Mouse (Mus musculus) forebrain, embryonic 11.5 days (tissue): ENCODE results near the gene Il23r. TPM values are rescaled to one million over a fixed set of nuclear protein-coding genes. Genes with fewer than 3 reads are reported as not detected.

Experiments
- ATAC-seq: fragments of 200-750 bp; cut with Nextera tagmentation; replicated peaks from 2 replicates; pipeline ENCODE4 v1.8.0; 2017; ENCODE audit warnings: moderate TSS enrichment; ENCODE audit not compliant: low FRiP score
- DNase-seq: peaks from one replicate; pipeline ENCODE4 v3.0.0-alpha.2; 2017; ENCODE audit warnings: low spot score
- H3K27ac ChIP-seq: fragments of 300-500 bp; sonication (generic); 2 replicates; pipeline ENCODE4 v1.5.1; 2014; ENCODE audit warnings: low read depth, low read length
- H3K27me3 ChIP-seq: fragments of 300-500 bp; sonication (generic); 2 replicates; pipeline ENCODE4 v1.6.1; 2014; ENCODE audit warnings: mild to moderate bottlenecking, low read length, mixed read lengths; ENCODE audit not compliant: control insufficient read depth, insufficient read depth
- H3K36me3 ChIP-seq: fragments of 300-500 bp; sonication (generic); 2 replicates; pipeline ENCODE4 v1.6.1; 2014; ENCODE audit warnings: mild to moderate bottlenecking, low read length, moderate library complexity, mixed read lengths; ENCODE audit not compliant: control insufficient read depth, insufficient read depth
- H3K4me1 ChIP-seq: fragments of 300-500 bp; sonication (generic); replicated peaks from 2 replicates; pipeline ENCODE4 v1.6.1; 2014; ENCODE audit warnings: low read length, mixed read lengths; ENCODE audit not compliant: control insufficient read depth, insufficient read depth
- H3K4me2 ChIP-seq: fragments of 300-500 bp; sonication (generic); 2 replicates; pipeline ENCODE4 v1.6.1; 2014; ENCODE audit warnings: low read depth, mild to moderate bottlenecking, low read length, moderate library complexity, mixed read lengths; ENCODE audit not compliant: severe bottlenecking
- H3K4me3 ChIP-seq: fragments of 300-500 bp; sonication (generic); 2 replicates; pipeline ENCODE4 v1.5.1; 2014; ENCODE audit warnings: low read depth, low read length
- H3K9ac ChIP-seq: fragments of 300-500 bp; sonication (generic); 2 replicates; pipeline ENCODE4 v1.6.1; 2014; ENCODE audit warnings: low read length
- H3K9me3 ChIP-seq: fragments of 300-500 bp; sonication (generic); 2 replicates; pipeline ENCODE4 v1.6.1; 2016; ENCODE audit warnings: low read length, mixed read lengths; ENCODE audit not compliant: control insufficient read depth
- WGBS: fragments of 180-500 bp; shearing (Covaris S2); extraction: QIAGEN DNeasy Blood & Tissue Kit; methylation state at CpG from one replicate; pipeline ENCODE4 v1.1.7; 2014; 5-methylcytosine and 5-hydroxymethylcytosine counted together
- polyA plus RNA-seq: library from polyadenylated mRNA; unstranded; fragments of >200 nt; fragmentation: Nextera tagmentation; extraction: Ambion mirVana; gene quantifications from 2 replicates; pipeline ENCODE4 v1.2.1, GENCODE M21; 2014

The Il23r gene
- polyA plus RNA-seq, 1 experiment from 2014 or later = not detected

DNA sequence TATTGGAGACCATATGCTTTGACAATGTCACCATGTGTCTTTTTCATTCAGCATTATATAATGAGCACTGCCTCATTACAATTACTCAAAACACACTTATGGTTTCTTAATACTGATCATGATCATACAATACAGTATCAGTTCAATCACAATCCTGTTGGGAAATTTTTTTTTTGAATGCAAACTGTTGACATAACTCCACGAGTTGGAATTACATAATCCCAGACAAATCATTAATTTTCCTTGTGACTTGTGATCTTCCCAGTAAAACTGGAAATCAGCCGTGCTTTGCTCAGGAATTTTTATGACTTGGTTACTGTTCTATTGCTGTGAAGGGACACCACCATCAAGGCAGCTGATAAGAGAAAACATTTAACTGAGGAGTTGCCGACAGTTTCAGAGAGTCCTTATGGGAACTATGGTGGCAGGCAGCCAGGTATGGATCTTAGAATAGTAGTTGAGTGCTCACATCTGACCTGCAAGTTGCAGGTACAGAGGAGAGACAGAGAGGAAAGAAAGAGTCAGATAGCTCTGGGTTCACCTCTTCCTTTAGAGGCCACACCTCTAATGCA, 53.8 kb downstream of the Il23r start:
- H3K4me3 ChIP-seq = no peak overlapping the region
- H3K9ac ChIP-seq = no peak overlapping the region
- H3K36me3 ChIP-seq = no peaks in the 10 kb centered on the region
- no peak overlapping the region for H3K27ac ChIP-seq
- DNase-seq (no peak), ATAC-seq (no peak)
- H3K4me1 ChIP-seq = no peaks in the 10 kb centered on the region
- H3K9me3 ChIP-seq = no peaks in the 10 kb centered on the region
- no peak overlapping the region for H3K4me2 ChIP-seq
- H3K27me3 ChIP-seq = no peaks in the 10 kb centered on the region
- WGBS = 88% methylated on average over 3 of the region's 3 CpGs

- H3K4me1 ChIP-seq = no peaks in the 10 kb centered on the region
- no peak overlapping the region for H3K27ac ChIP-seq
- H3K9ac ChIP-seq = no peak overlapping the region
- H3K4me3 ChIP-seq = no peak overlapping the region
- DNase-seq = no peak
- H3K27me3 ChIP-seq = no peaks in the 10 kb centered on the region
- H3K36me3 ChIP-seq = no peaks in the 10 kb centered on the region
- no peaks in the 10 kb centered on the region for H3K9me3 ChIP-seq
- H3K4me2 ChIP-seq = no peak overlapping the region
- ATAC-seq = no peak
Measured at GRCm38 (mm10) chr6:67437028-67437427, 54.6 kb downstream of the Il23r start.

GRCm38 (mm10) chr6:67436295-67436694, 55.4 kb downstream of the Il23r start:
- ATAC-seq (no peak), DNase-seq (no peak)
- H3K27ac ChIP-seq = no peak overlapping the region
- no peaks in the 10 kb centered on the region for H3K27me3 ChIP-seq
- no peak overlapping the region for H3K9ac ChIP-seq
- H3K36me3 ChIP-seq = no peaks in the 10 kb centered on the region
- 86% methylated on average over 2 of the region's 2 CpGs for WGBS
- no peak overlapping the region for H3K4me2 ChIP-seq
- no peak overlapping the region for H3K4me3 ChIP-seq
- H3K4me1 ChIP-seq = no peaks in the 10 kb centered on the region
- H3K9me3 ChIP-seq = no peaks in the 10 kb centered on the region

GRCm38 (mm10) chr6:67435711-67436110, 55.9 kb downstream of the Il23r start:
- DNase-seq (no peak), ATAC-seq (no peak)
- no peak overlapping the region for H3K27ac ChIP-seq
- H3K9me3 ChIP-seq = no peaks in the 10 kb centered on the region
- H3K4me1 ChIP-seq = no peaks in the 10 kb centered on the region
- no peak overlapping the region for H3K4me2 ChIP-seq
- H3K27me3 ChIP-seq = no peaks in the 10 kb centered on the region
- no peak overlapping the region for H3K9ac ChIP-seq
- no peaks in the 10 kb centered on the region for H3K36me3 ChIP-seq
- H3K4me3 ChIP-seq = no peak overlapping the region
- WGBS = 82% methylated on average over 1 of the region's 1 CpGs

DNA sequence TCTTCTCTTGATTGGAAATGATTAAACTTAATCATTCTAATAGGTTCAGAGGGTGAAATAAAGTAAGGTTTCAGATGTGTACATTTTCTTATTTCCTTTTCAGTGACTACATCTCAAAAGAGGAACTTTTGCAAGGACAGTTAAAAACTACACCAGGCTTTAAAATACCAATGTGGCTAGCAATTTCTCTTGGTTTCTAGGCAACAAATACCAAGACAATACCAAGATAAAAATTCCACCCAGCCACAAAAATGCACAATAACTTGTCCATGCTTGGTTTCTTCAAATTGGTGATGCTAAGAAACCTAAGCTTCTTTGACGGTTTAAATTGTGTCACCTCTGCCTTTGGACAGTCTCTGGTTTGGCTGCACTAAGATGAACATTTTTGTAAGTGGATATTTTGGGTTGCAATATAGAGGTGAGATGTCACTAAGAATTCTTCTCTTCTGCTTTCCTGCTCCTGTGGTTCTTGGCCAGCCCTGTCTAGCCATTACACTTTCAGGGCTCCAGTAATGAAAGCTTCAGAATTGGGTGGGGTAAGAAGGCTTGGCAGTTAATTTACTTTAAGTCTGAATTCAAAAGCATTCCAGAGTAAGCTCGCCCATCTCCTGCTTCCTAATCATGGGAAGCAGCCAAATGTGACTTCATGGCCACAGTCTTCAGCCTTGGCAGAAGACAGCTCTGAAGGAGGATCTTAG, 56.8 kb downstream of the Il23r start:
- WGBS = 43% methylated on average over 2 of the region's 2 CpGs
- no peak for DNase-seq
- no peak overlapping the region for H3K9ac ChIP-seq
- H3K4me3 ChIP-seq = no peak overlapping the region
- H3K9me3 ChIP-seq = no peaks in the 10 kb centered on the region
- no peak for ATAC-seq
- H3K27ac ChIP-seq = no peak overlapping the region
- no peaks in the 10 kb centered on the region for H3K4me1 ChIP-seq
- no peaks in the 10 kb centered on the region for H3K27me3 ChIP-seq
- H3K4me2 ChIP-seq = no peak overlapping the region
- no peaks in the 10 kb centered on the region for H3K36me3 ChIP-seq

- no peaks in the 10 kb centered on the region for H3K36me3 ChIP-seq
- H3K9ac ChIP-seq = no peak overlapping the region
- DNase-seq (no peak), ATAC-seq (no peak)
- no peaks in the 10 kb centered on the region for H3K4me1 ChIP-seq
- H3K4me2 ChIP-seq = no peak overlapping the region
- WGBS = 79% methylated on average over 3 of the region's 3 CpGs
- no peak overlapping the region for H3K4me3 ChIP-seq
- H3K27me3 ChIP-seq = no peaks in the 10 kb centered on the region
- H3K27ac ChIP-seq = no peak overlapping the region
- no peaks in the 10 kb centered on the region for H3K9me3 ChIP-seq
Measured at GRCm38 (mm10) chr6:67431808-67432207, 59.8 kb downstream of the Il23r start.

DNA sequence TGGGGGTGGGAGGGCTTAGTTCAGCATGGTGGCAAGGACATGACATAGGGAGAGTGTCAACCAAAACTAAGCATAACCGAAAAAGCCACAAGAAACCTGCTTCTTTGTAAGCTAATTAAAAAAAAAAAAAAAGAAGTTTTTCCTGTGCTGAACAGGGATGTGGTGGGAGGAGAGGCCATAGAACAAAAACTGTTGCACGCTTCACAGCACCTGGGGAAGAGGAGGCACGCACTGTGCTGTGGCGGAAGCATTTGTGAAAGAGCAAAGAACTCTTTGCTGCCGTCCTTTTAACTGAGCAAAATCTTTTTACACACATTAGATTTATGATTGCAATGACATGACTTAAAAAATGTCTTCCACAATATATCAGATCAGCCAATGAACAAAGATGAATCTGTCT, 69.9 kb downstream of the Il23r start:
- no peak for ATAC-seq
- 68% methylated on average over 5 of the region's 5 CpGs for WGBS
- H3K27me3 ChIP-seq = no peaks in the 10 kb centered on the region

DNA sequence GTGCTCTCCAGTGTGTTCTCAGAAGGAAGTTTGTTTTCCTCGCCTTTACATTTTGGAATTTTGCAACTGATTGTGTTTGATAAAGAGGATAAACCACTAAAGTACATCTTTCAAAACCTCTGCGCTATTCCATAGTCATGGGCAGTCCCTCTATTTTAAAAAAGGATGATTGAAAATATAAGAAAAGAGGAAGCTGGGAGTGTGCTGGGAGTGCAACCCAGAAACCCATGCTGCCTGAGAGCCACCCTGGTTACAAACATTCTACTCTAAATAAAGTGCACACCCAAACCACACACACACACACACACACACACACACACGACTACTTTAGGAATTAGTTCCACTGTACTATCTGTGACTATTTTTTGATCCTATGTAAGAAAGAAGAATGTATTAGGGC, 75.1 kb downstream of the Il23r start:
- Histone ChIP-seq H3K9me3 (no peaks in the 10 kb centered on the region), H3K4me2 (no peak overlapping the region), H3K27ac (no peak overlapping the region), H3K27me3 (no peaks in the 10 kb centered on the region), H3K4me3 (no peak overlapping the region), H3K36me3 (no peaks in the 10 kb centered on the region), H3K9ac (no peak overlapping the region), H3K4me1 (no peaks in the 10 kb centered on the region)
- no peak for ATAC-seq
- DNase-seq = no peak
- WGBS = 89% methylated on average over 3 of the region's 3 CpGs

More for the DNA sequence above, 69.9 kb downstream of the Il23r start:
- Histone ChIP-seq H3K36me3 (no peaks in the 10 kb centered on the region), H3K9ac (no peak overlapping the region), H3K4me2 (no peak overlapping the region), H3K9me3 (no peaks in the 10 kb centered on the region), H3K4me3 (no peak overlapping the region), H3K4me1 (no peaks in the 10 kb centered on the region), H3K27ac (no peak overlapping the region)
- no peak for DNase-seq

- H3K4me1 ChIP-seq = no peaks in the 10 kb centered on the region
- H3K36me3 ChIP-seq = no peaks in the 10 kb centered on the region
- no peak overlapping the region for H3K9ac ChIP-seq
- DNase-seq = no peak
- 93% methylated on average over 5 of the region's 5 CpGs for WGBS
- no peaks in the 10 kb centered on the region for H3K27me3 ChIP-seq
- no peak for ATAC-seq
- H3K27ac ChIP-seq = no peak overlapping the region
- no peak overlapping the region for H3K4me3 ChIP-seq
- H3K4me2 ChIP-seq = no peak overlapping the region
- H3K9me3 ChIP-seq = no peaks in the 10 kb centered on the region
Measured at GRCm38 (mm10) chr6:67415276-67415675, 76.4 kb downstream of the Il23r start.
